9 mouse cellular contexts compared by ENCODE assay signal in the genomic region with DNA sequence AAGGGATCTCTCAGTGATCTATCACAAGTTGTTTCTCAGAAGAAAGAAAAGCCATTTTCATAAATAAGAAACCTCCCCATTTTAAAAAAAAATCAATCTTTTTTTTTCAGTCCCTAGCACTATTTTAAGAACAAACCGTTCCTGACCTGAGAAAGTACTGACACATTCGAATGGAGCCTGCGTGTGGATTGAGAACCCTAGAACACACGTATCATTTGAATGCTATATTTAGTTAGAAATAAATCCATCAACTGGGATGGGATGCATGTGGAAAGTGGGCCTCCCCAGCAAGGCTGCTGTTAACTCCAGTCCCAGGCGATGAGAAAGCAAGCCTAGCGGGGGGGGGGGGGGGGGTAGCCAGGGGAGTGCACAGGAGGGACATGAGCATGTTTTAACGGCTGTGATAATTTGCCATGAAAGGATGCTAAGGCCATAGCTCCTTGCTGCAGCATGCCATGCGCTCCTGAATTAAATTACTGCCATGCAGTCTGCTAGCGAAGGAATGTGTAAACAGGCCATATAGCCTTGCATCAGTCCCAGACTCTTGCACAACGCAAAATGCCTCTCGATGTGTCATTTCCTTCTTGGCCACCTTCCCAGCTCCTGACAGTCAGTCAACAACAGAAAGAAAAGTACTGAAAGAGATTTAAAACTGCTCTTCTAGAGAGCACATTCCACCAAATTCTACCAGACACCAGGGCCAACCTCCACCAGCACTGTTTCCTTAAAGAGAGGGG.
DNase-seq lines count a peak whose midpoint lies in the region; ATAC-seq lines count a peak whose summit lies in the region.
"Had no signal": no experiment of that assay in that cellular context is flagged by ENCODE, and none has a peak within 500 bp of the region (broad histone marks: within the 10 kb centered on the region; RNA-seq: fewer than 3 reads in every experiment).

No protein-coding gene starts in this region.

- H3K27me3 ChIP-seq in limb, embryonic 12.5 days = peaks cover 12% of the 10 kb centered on the region; the same call in 1 of the 2 replicates
- no peaks in the 10 kb centered on the region for H3K27me3 ChIP-seq in limb, embryonic 10.5 days (ENCODE audit: low read depth, poor library complexity, severe bottlenecking)
- no peaks in the 10 kb centered on the region for H3K27me3 ChIP-seq in heart, embryonic 16.5 days (ENCODE audit: control insufficient read depth, insufficient read depth, low read length)
- no peaks in the 10 kb centered on the region for H3K27me3 ChIP-seq in lung, embryonic 16.5 days (ENCODE audit: control insufficient read depth, insufficient read depth, low read depth, low read length)

- H3K9me3 ChIP-seq in limb, embryonic 12.5 days = no peaks in the 10 kb centered on the region
- no peaks in the 10 kb centered on the region for H3K9me3 ChIP-seq in limb, embryonic 10.5 days (replicated peaks)
- H3K9me3 ChIP-seq in heart, embryonic 16.5 days (replicated peaks; ENCODE audit: control insufficient read depth, low read length) = no peaks in the 10 kb centered on the region
- no peaks in the 10 kb centered on the region for H3K9me3 ChIP-seq in lung, embryonic 16.5 days (ENCODE audit: control insufficient read depth, low read length)
- H3K9me3 ChIP-seq: midbrain, embryonic 12.5 days had no signal

- H3K27ac ChIP-seq in limb, embryonic 12.5 days = peak overlapping the region; percentile 56; the same call in 1 of the 2 replicates
- no peak overlapping the region for H3K27ac ChIP-seq in limb, embryonic 10.5 days
- H3K27ac ChIP-seq in heart, embryonic 16.5 days (ENCODE audit: low read length) = peak overlapping the region; percentile 74
- peak overlapping the region; percentile 91 for H3K27ac ChIP-seq in lung, embryonic 16.5 days (ENCODE audit: low read length)
- H3K27ac ChIP-seq: midbrain, embryonic 12.5 days had no signal

- H3K36me3 ChIP-seq in limb, embryonic 12.5 days = no peaks in the 10 kb centered on the region
- no peaks in the 10 kb centered on the region for H3K36me3 ChIP-seq in limb, embryonic 10.5 days
- no peaks in the 10 kb centered on the region for H3K36me3 ChIP-seq in heart, embryonic 16.5 days (ENCODE audit: control insufficient read depth, insufficient read depth)
- H3K36me3 ChIP-seq in lung, embryonic 16.5 days (ENCODE audit: control insufficient read depth, insufficient read depth, low read length) = no peaks in the 10 kb centered on the region
- H3K36me3 ChIP-seq: midbrain, embryonic 12.5 days had no signal

- WGBS in limb, embryonic 12.5 days = 34% methylated on average over 11 of the region's 11 CpGs
- WGBS in limb, embryonic 10.5 days = 60% methylated on average over 11 of the region's 11 CpGs
- 19% methylated on average over 11 of the region's 11 CpGs for WGBS in heart, embryonic 16.5 days
- 8% methylated on average over 11 of the region's 11 CpGs for WGBS in lung, embryonic 16.5 days

- H3K4me3 ChIP-seq in limb, embryonic 12.5 days (replicated peaks) = no peak overlapping the region
- H3K4me3 ChIP-seq in limb, embryonic 10.5 days = no peak overlapping the region
- H3K4me3 ChIP-seq in heart, embryonic 16.5 days (ENCODE audit: low read length) = no peak overlapping the region
- H3K4me3 ChIP-seq in lung, embryonic 16.5 days (ENCODE audit: low read length) = no peak overlapping the region
- H3K4me3 ChIP-seq: midbrain, embryonic 12.5 days had no signal

- DNase-seq in limb, embryonic 10.5 days (ENCODE audit: low spot score) = no peak
- peak; percentile 60 for DNase-seq in brain, embryonic 18.5 days (ENCODE audit: low read depth, low spot score)
- peak; percentile 76 to 83 for DNase-seq in kidney, postnatal 4 days
- peak; percentile 17 for DNase-seq in urinary bladder, postnatal 10 days (ENCODE audit: low spot score)
- no peak for DNase-seq in testis, postnatal 10 days (ENCODE audit: low spot score)

- ATAC-seq in limb, embryonic 12.5 days (ENCODE audit: insufficient number of reproducible peaks, insufficient read depth, low FRiP score, low TSS enrichment, low read depth) = peak; percentile 52; the same call in 1 of the 2 replicates
- ATAC-seq in heart, embryonic 16.5 days (replicated peaks; ENCODE audit: extremely low read depth, insufficient read depth, low FRiP score) = peak; percentile 85
- ATAC-seq in lung, embryonic 16.5 days (ENCODE audit: low read depth) = peak; percentile 92

- no peak overlapping the region for H3K4me2 ChIP-seq in limb, embryonic 12.5 days
- H3K4me2 ChIP-seq in heart, embryonic 16.5 days (ENCODE audit: low read depth, low read length) = no peak overlapping the region
- H3K4me2 ChIP-seq in lung, embryonic 16.5 days (ENCODE audit: low read depth, low read length) = no peak overlapping the region
- H3K4me2 ChIP-seq: midbrain, embryonic 12.5 days had no signal

- peaks cover 11% of the 10 kb centered on the region for H3K4me1 ChIP-seq in limb, embryonic 12.5 days (replicated peaks)
- peaks cover 11% of the 10 kb centered on the region for H3K4me1 ChIP-seq in limb, embryonic 10.5 days
- H3K4me1 ChIP-seq in heart, embryonic 16.5 days (ENCODE audit: control insufficient read depth, insufficient read depth, low read length) = peaks cover 10% of the 10 kb centered on the region
- peaks cover 30% of the 10 kb centered on the region for H3K4me1 ChIP-seq in lung, embryonic 16.5 days (replicated peaks; ENCODE audit: control insufficient read depth, insufficient read depth, low read length)
- H3K4me1 ChIP-seq: midbrain, embryonic 12.5 days had no signal

- no peak overlapping the region for H3K9ac ChIP-seq in limb, embryonic 12.5 days (replicated peaks)
- H3K9ac ChIP-seq in heart, embryonic 16.5 days (ENCODE audit: low read length) = no peak overlapping the region
- H3K9ac ChIP-seq in lung, embryonic 16.5 days (ENCODE audit: low read length) = no peak overlapping the region
- H3K9ac ChIP-seq: midbrain, embryonic 12.5 days had no signal

Comparison
In these comparisons a context has a peak if more than half of its experiments do, and no peak if none do; other contexts are left out.
1. DNase-seq: peak in brain, embryonic 18.5 days (single experiment), kidney, postnatal 4 days (2 of 2) and urinary bladder, postnatal 10 days (single experiment); none in limb, embryonic 10.5 days (single experiment) and testis, postnatal 10 days (single experiment).
2. Peak in every context shown above with its lines, with median percentiles within 50 percentile points of each other: ATAC-seq.